Mouse (Mus musculus): ENCODE data around the gene Gm21887. TPM values are rescaled to one million over a fixed set of nuclear protein-coding genes. Genes with fewer than 3 reads are reported as not detected.
"Not testable (repeated sequence)": the region's sequence is repeated elsewhere in the genome, so short reads cannot be mapped to it uniquely, and the experiment has no call there.

Gm21887 gene
- total and polyA plus RNA-seq, 2 experiments from 2014 or later: 51.3 to 201 TPM

- TF ChIP-seq CTCF (IDR thresholded peaks at IDR 0.05): no peak
- Histone ChIP-seq H3K4me2 (ENCODE audit: low read depth, low read length, poor library complexity, severe bottlenecking) (no peak overlapping the region), H3K4me1 (ENCODE audit: insufficient read depth, low read length) (no peaks in the 10 kb centered on the region), H3K4me3 (ENCODE audit: low read depth, low read length) (no peak overlapping the region), H3K9ac (replicated peaks; ENCODE audit: low read length, poor library complexity, severe bottlenecking) (no peak overlapping the region), H3K9me3 (ENCODE audit: low read length) (peaks cover 11% of the 10 kb centered on the region; the same call in 1 of the 2 replicates), H3K36me3 (ENCODE audit: insufficient read depth, low read length) (no peaks in the 10 kb centered on the region), H3K27me3 (ENCODE audit: insufficient read depth, low read length) (peaks cover 11% of the 10 kb centered on the region), H3K27ac (ENCODE audit: low read depth, low read length) (no peak overlapping the region)
- WGBS: 62% methylated on average over 12 of the region's 12 CpGs
- ATAC-seq (ENCODE audit: low FRiP score) (no peak), DNase-seq (ENCODE audit: low spot score) (peak; percentile 29)
These were observed 28.6 kb upstream of the Gm21887 start for GRCm38 (mm10) chrX:169980809-169981289.

- H3K36me3 ChIP-seq (ENCODE audit: insufficient read depth, low read length); ATAC-seq (ENCODE audit: low FRiP score); DNase-seq (ENCODE audit: low spot score); H3K9ac ChIP-seq (replicated peaks; ENCODE audit: low read length, poor library complexity, severe bottlenecking); H3K4me2 ChIP-seq (ENCODE audit: low read depth, low read length, poor library complexity, severe bottlenecking); H3K4me1 ChIP-seq (ENCODE audit: insufficient read depth, low read length); H3K4me3 ChIP-seq (ENCODE audit: low read depth, low read length); H3K27ac ChIP-seq (ENCODE audit: low read depth, low read length): not testable (repeated sequence)
- H3K27me3 ChIP-seq (ENCODE audit: insufficient read depth, low read length): peaks cover 11% of the 10 kb centered on the region
- peaks cover 11% of the 10 kb centered on the region; the same call in 1 of the 2 replicates for H3K9me3 ChIP-seq (ENCODE audit: low read length)
- WGBS: 67% methylated on average over 19 of the region's 19 CpGs
These were observed 27.7 kb upstream of the Gm21887 start for GRCm38 (mm10) chrX:169981761-169982181.

GRCm38 (mm10) chrX:169982606-169983400 is 26.7 kb upstream of the Gm21887 start:
- H3K9ac ChIP-seq (replicated peaks; ENCODE audit: low read length, poor library complexity, severe bottlenecking); ATAC-seq (ENCODE audit: low FRiP score); H3K36me3 ChIP-seq (ENCODE audit: insufficient read depth, low read length); H3K4me2 ChIP-seq (ENCODE audit: low read depth, low read length, poor library complexity, severe bottlenecking); H3K27ac ChIP-seq (ENCODE audit: low read depth, low read length); H3K4me1 ChIP-seq (ENCODE audit: insufficient read depth, low read length); H3K4me3 ChIP-seq (ENCODE audit: low read depth, low read length); DNase-seq (ENCODE audit: low spot score): not testable (repeated sequence)
- WGBS: 70% methylated on average over 23 of the region's 23 CpGs
- peaks cover 17% of the 10 kb centered on the region for H3K9me3 ChIP-seq (ENCODE audit: low read length)
- peaks cover 11% of the 10 kb centered on the region for H3K27me3 ChIP-seq (ENCODE audit: insufficient read depth, low read length)

- H3K36me3 ChIP-seq (ENCODE audit: insufficient read depth, low read length); H3K9ac ChIP-seq (replicated peaks; ENCODE audit: low read length, poor library complexity, severe bottlenecking); H3K4me2 ChIP-seq (ENCODE audit: low read depth, low read length, poor library complexity, severe bottlenecking); H3K4me1 ChIP-seq (ENCODE audit: insufficient read depth, low read length); ATAC-seq (ENCODE audit: low FRiP score); DNase-seq (ENCODE audit: low spot score); H3K4me3 ChIP-seq (ENCODE audit: low read depth, low read length); H3K27ac ChIP-seq (ENCODE audit: low read depth, low read length): not testable (repeated sequence)
- WGBS: 60% methylated on average over 19 of the region's 19 CpGs
- Histone ChIP-seq H3K9me3 (ENCODE audit: low read length) (peaks cover 16% of the 10 kb centered on the region), H3K27me3 (ENCODE audit: insufficient read depth, low read length) (peaks cover 11% of the 10 kb centered on the region)
These were observed 25.9 kb upstream of the Gm21887 start for GRCm38 (mm10) chrX:169983401-169984165.

- DNase-seq (ENCODE audit: low spot score); H3K36me3 ChIP-seq (ENCODE audit: insufficient read depth, low read length); H3K27ac ChIP-seq (ENCODE audit: low read depth, low read length); H3K9ac ChIP-seq (replicated peaks; ENCODE audit: low read length, poor library complexity, severe bottlenecking); H3K4me2 ChIP-seq (ENCODE audit: low read depth, low read length, poor library complexity, severe bottlenecking); ATAC-seq (ENCODE audit: low FRiP score); H3K4me3 ChIP-seq (ENCODE audit: low read depth, low read length); H3K4me1 ChIP-seq (ENCODE audit: insufficient read depth, low read length): not testable (repeated sequence)
- H3K27me3 ChIP-seq (ENCODE audit: insufficient read depth, low read length): peaks cover 11% of the 10 kb centered on the region
- peaks cover 21% of the 10 kb centered on the region for H3K9me3 ChIP-seq (ENCODE audit: low read length)
- 75% methylated on average over 7 of the region's 7 CpGs for WGBS
These were observed 25.1 kb upstream of the Gm21887 start for GRCm38 (mm10) chrX:169984331-169984730.

GRCm38 (mm10) chrX:169984853-169985252 is 24.6 kb upstream of the Gm21887 start:
- WGBS: 80% methylated on average over 21 of the region's 21 CpGs
- not testable (repeated sequence) for DNase-seq (ENCODE audit: low spot score)

GRCm38 (mm10) chrX:169985796-169986195 is 23.7 kb upstream of the Gm21887 start:
- H3K27ac ChIP-seq (ENCODE audit: low read depth, low read length); DNase-seq (ENCODE audit: low spot score); H3K27me3 ChIP-seq (ENCODE audit: insufficient read depth, low read length); H3K36me3 ChIP-seq (ENCODE audit: insufficient read depth, low read length); H3K4me3 ChIP-seq (ENCODE audit: low read depth, low read length); H3K4me1 ChIP-seq (ENCODE audit: insufficient read depth, low read length); H3K4me2 ChIP-seq (ENCODE audit: low read depth, low read length, poor library complexity, severe bottlenecking); H3K9ac ChIP-seq (replicated peaks; ENCODE audit: low read length, poor library complexity, severe bottlenecking): not testable (repeated sequence)
- H3K9me3 ChIP-seq (ENCODE audit: low read length): peaks cover 20% of the 10 kb centered on the region
- 0 out of 2 replicates have a peak, but pooled peaks have one; percentile 2 for ATAC-seq (ENCODE audit: low FRiP score)
- 79% methylated on average over 18 of the region's 18 CpGs for WGBS

More at GRCm38 (mm10) chrX:169984853-169985252, 24.6 kb upstream of the Gm21887 start:
- Histone ChIP-seq H3K27me3 (ENCODE audit: insufficient read depth, low read length) (peaks cover 11% of the 10 kb centered on the region), H3K9me3 (ENCODE audit: low read length) (peaks cover 21% of the 10 kb centered on the region)
- H3K4me2 ChIP-seq (ENCODE audit: low read depth, low read length, poor library complexity, severe bottlenecking); H3K27ac ChIP-seq (ENCODE audit: low read depth, low read length); H3K4me3 ChIP-seq (ENCODE audit: low read depth, low read length); ATAC-seq (ENCODE audit: low FRiP score); H3K4me1 ChIP-seq (ENCODE audit: insufficient read depth, low read length); H3K9ac ChIP-seq (replicated peaks; ENCODE audit: low read length, poor library complexity, severe bottlenecking); H3K36me3 ChIP-seq (ENCODE audit: insufficient read depth, low read length): not testable (repeated sequence)

- 38% methylated on average over 40 of the region's 51 CpGs for WGBS
- Histone ChIP-seq H3K4me3 (ENCODE audit: low read depth, low read length) (peak overlapping the region; percentile 24), H3K4me2 (ENCODE audit: low read depth, low read length, poor library complexity, severe bottlenecking) (peak overlapping the region; percentile 45), H3K9ac (replicated peaks; ENCODE audit: low read length, poor library complexity, severe bottlenecking) (peak overlapping the region; percentile 44), H3K9me3 (ENCODE audit: low read length) (peaks cover 19% of the 10 kb centered on the region), H3K27ac (ENCODE audit: low read depth, low read length) (peak overlapping the region; percentile 39; the same call in 1 of the 2 replicates)
- ATAC-seq (ENCODE audit: low FRiP score) (peak; percentile 90), DNase-seq (ENCODE audit: low spot score) (peak; percentile 34)
- not testable (repeated sequence) for H3K27me3 ChIP-seq (ENCODE audit: insufficient read depth, low read length); H3K36me3 ChIP-seq (ENCODE audit: insufficient read depth, low read length); H3K4me1 ChIP-seq (ENCODE audit: insufficient read depth, low read length)
These were observed 22.7 kb upstream of the Gm21887 start for GRCm38 (mm10) chrX:169986519-169987367.
